Mouse (Mus musculus) right cerebral cortex, adult 2 months (tissue): ENCODE data around the gene Igsf1.

Experiments used
- DNase-seq, 2 experiments: peaks; one replicate each; pipeline ENCODE4 v3.0.0; 2021 to 2022; ENCODE audit warnings: low spot score in 2 of 2

The Igsf1 gene

DNA sequence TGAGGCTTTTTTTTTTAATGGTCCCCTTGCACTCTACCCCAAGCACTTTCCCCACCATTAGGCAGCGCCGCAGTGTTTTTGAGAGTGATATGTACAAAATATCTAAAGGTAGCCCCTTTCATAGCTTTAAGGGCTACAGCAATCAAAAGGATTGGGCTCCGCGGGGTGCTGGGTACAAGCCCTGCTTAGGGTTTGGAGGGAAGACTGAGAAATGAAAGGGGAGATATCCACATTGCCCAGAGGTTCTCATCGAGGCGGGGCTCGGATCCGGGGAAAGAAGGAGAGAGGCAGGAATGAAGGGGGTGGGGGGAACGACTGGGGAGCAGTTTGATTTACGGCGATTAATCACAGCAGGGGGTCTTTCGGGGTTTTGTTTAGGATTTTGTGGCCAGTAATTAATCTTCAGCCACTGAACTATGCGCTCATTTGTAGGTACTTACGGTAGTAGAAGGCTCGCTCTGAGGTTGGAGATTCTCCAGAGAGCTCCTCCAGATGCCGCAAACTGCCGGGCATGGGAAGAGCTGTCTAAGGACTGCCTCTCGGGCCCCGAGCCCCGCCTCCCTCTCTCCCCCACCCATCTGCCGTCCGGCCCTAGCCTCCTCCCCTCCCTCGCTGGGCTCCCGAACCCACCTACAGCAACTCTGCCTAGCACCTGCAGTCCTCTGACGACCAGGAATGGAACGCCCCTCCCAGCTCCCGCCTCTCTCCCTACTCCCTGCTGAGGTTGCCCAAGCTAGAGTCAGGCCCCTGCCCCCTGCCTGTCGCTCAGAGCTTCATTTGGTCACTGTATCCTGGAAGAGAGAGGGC, at the start of gene Igsf1:
Igsf1 (minus strand) TSS at position 537 of the 807 bp plus-strand sequence.
- DNase-seq = peak in 1 of 2 experiments; percentile 17

DNA sequence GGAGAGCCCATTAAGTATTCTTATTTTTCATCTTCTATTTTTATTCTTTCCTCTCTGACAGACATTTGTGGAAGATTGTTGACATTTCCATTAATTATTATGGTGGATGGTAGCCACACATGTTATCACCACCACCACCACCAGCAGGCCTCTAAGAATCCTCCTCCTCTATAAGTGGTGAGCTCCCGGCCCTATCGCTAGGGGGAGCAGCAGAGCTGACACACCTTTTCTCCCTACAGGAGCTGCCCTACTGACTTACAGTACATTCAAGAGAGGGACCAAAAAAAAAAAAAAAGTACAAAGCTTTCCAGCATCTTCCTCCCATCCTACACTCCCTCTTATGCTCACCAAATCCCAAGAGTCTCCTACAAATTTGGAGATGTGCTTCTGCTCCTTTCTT, 26.7 kb downstream of the Igsf1 start:
- no peak for DNase-seq

DNA sequence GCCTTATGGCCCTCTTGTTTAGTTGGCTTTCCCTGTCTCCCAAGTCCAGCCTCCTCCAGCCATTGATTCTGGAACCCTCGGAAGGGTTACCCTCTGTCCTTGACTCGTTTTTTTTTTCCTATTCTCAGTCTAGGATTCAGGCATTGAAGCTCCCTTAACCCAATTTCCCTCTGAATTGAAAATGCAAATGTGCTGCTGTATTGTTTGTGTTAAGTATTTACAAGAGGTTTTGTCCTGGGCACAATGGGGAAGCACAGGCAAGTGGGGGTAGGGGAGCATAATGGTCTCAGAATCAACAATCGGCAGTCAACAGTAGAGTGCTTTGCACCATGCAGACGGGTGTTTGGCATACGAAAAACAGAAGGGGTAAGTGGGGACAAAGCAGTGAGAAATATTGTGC, 52.4 kb downstream of the Igsf1 start:
- no peak for DNase-seq

DNA sequence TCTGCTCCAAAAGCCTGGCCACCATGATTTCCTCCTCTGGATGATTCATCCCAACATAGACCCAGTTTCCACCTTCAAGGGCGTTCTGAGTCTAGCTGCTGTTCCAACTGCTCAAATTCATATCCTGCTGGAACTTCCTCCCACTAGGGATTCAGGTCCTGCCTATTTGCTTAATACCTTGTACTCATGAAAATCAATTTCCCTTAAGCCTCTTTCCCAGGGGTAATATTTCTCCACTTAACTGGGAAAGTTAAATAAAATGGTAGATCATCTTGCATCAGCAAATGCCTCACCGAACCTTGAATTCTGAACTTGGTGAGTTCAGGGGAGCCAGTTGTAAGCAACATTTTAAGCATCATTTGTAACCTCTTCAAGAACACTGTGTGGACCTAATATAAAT, 62.6 kb downstream of the Igsf1 start, which contains the start of gene Olfr1321:
Olfr1321 (minus strand) TSS at position 101 of the 400 bp plus-strand sequence.
- DNase-seq = no peak
